Mouse (Mus musculus) ES-E14 (cell line): ENCODE results near the gene Trim47. TPM values are rescaled to one million over a fixed set of nuclear protein-coding genes. Genes with fewer than 3 reads are reported as not detected.

Experiments
- DNase-seq: peaks from one replicate; pipeline ENCODE4 v3.0.0-alpha.2; 2013; ENCODE audit warnings: low read depth, low spot score
- H3K27ac ChIP-seq: 2 replicates; pipeline ENCODE4 v1.5.1; 2012; ENCODE audit warnings: low read depth, mild to moderate bottlenecking, low read length, moderate library complexity, mixed read lengths; ENCODE audit not compliant: poor library complexity, insufficient read depth, severe bottlenecking
- H3K36me3 ChIP-seq: 2 replicates; pipeline ENCODE4 v1.6.1; 2012; ENCODE audit warnings: mild to moderate bottlenecking, low read length, moderate library complexity, mixed read lengths; ENCODE audit not compliant: control insufficient read depth, poor library complexity, insufficient read depth, severe bottlenecking
- H3K4me1 ChIP-seq, 2 experiments: fragments of 150-350 bp in 1 of 2; sonication (generic) in 1 of 2; 2 replicates each; pipeline ENCODE4 v1.6.1; 2012; ENCODE audit warnings: low read length in 2 of 2, mild to moderate bottlenecking in 1 of 2, mixed read lengths in 1 of 2; ENCODE audit not compliant: control insufficient read depth in 2 of 2, insufficient read depth in 2 of 2, poor library complexity in 1 of 2
- H3K4me3 ChIP-seq, 2 experiments: fragments of 150-350 bp in 1 of 2; sonication (generic) in 1 of 2; 2 replicates each; pipeline ENCODE4 v1.5.1; 2012; ENCODE audit warnings: low read length in 2 of 2, low read depth in 1 of 2, mild to moderate bottlenecking in 1 of 2, mixed read lengths in 1 of 2; ENCODE audit not compliant: insufficient read depth in 1 of 2, poor library complexity in 1 of 2, severe bottlenecking in 1 of 2
- H3K9ac ChIP-seq: 2 replicates; pipeline ENCODE4 v1.6.1; 2012; ENCODE audit warnings: low read depth, mild to moderate bottlenecking, low read length, mixed read lengths; ENCODE audit not compliant: poor library complexity, insufficient read depth, severe bottlenecking
- H3K9me3 ChIP-seq: fragments of 150-350 bp; sonication (generic); 2 replicates; pipeline ENCODE4 v1.6.1; 2012; ENCODE audit warnings: low read depth, mild to moderate bottlenecking, low read length; ENCODE audit not compliant: control insufficient read depth, insufficient read depth
- CHD2 ChIP-seq: IDR thresholded peaks from 2 replicates; pipeline ENCODE4 v1.6.1; 2014; ENCODE audit warnings: mild to moderate bottlenecking, low read depth, low read length, inconsistent platforms
- HCFC1 ChIP-seq: IDR thresholded peaks from 2 replicates; pipeline ENCODE4 v1.6.1; 2012; ENCODE audit warnings: low read length, inconsistent platforms, borderline replicate concordance; ENCODE audit not compliant: insufficient read depth
- MAFK ChIP-seq: IDR thresholded peaks from 2 replicates; pipeline ENCODE4 v1.6.1; 2014; ENCODE audit warnings: mild to moderate bottlenecking, low read depth, low read length, inconsistent platforms; ENCODE audit not compliant: insufficient read depth
- ZC3H11A ChIP-seq: IDR thresholded peaks from 2 replicates; pipeline ENCODE4 v1.6.1; 2012; ENCODE audit warnings: low read depth, mild to moderate bottlenecking, inconsistent platforms, low read length, borderline replicate concordance
- ZNF384 ChIP-seq: IDR thresholded peaks from 2 replicates; pipeline ENCODE4 v1.6.1; 2012; ENCODE audit warnings: low read depth, low read length, inconsistent platforms
- in situ Hi-C, 2 experiments: fragments of 600-800 bp; cut with MboI; formaldehyde crosslinking; loops; one replicate each; pipeline ENCODE4 v1.15.1; 2025; ENCODE audit warnings: low sequenced_read_pairs in 2 of 2, inconsistent platforms in 1 of 2; ENCODE audit not compliant: unreplicated experiment in 2 of 2
- total RNA-seq: library from RNA; depleted of rRNA; stranded (reverse); fragments of 300-350 nt; gene quantifications from 2 replicates; pipeline ENCODE4 v1.2.3, GENCODE M21; 2012

Trim47 gene
- total RNA-seq, 1 experiment, result 3.3 TPM

GRCm38 (mm10) chr11:116170003-116170800, 43.2 kb upstream of the Trim47 start:
- Histone ChIP-seq H3K27ac (no peak overlapping the region), H3K36me3 (peaks cover 9% of the 10 kb centered on the region; the same call in 1 of the 2 replicates), H3K9ac (no peak overlapping the region), H3K4me1 (no peaks in the 10 kb centered on the region; a peak in 2 of 4 replicates), H3K4me3 (no peak overlapping the region), H3K9me3 (no peaks in the 10 kb centered on the region)
- in situ Hi-C loops, result no loop called here
- TF ChIP-seq MAFK, result no peak
- TF ChIP-seq CHD2, result no peak
- no peak for TF ChIP-seq ZNF384
- TF ChIP-seq ZC3H11A, result no peak
- TF ChIP-seq HCFC1, result no peak
- DNase-seq, result no peak

- H3K4me3 ChIP-seq, result no peak overlapping the region
- peaks cover 6% of the 10 kb centered on the region; the same call in 1 of the 2 replicates for H3K36me3 ChIP-seq
Measured at GRCm38 (mm10) chr11:116169214-116169613, 42.2 kb upstream of the Trim47 start.

GRCm38 (mm10) chr11:116167884-116168439, 41.0 kb upstream of the Trim47 start, which contains the start of gene Fbf1:
Gene Fbf1, minus strand, starts transcription at chr11:116168166.
- in situ Hi-C loops, result no loop called here
- H3K36me3 ChIP-seq, result 0 out of 2 replicates have a peak, but pooled peaks cover 3% of the 10 kb centered on the region
- H3K9ac ChIP-seq, result peak within 1 kb of the TSS; percentile 84
- H3K4me3 ChIP-seq, result peak within 1 kb of the TSS; percentile 75 to 79
- no peaks in the 10 kb centered on the region for H3K9me3 ChIP-seq
- peak; percentile 97 for TF ChIP-seq HCFC1
- TF ChIP-seq MAFK, result no peak
- no peak for TF ChIP-seq ZNF384
- TF ChIP-seq ZC3H11A, result 0 out of 2 replicates have a peak, but pooled peaks have one; percentile 6
- no peak for TF ChIP-seq CHD2
- no peaks in the 10 kb centered on the region; a peak in 1 of 4 replicates for H3K4me1 ChIP-seq
- DNase-seq, result peak; percentile 91
- no peak within 1 kb of the TSS for H3K27ac ChIP-seq

More at GRCm38 (mm10) chr11:116169214-116169613, 42.2 kb upstream of the Trim47 start:
- no peak for DNase-seq
- no peak for TF ChIP-seq MAFK
- TF ChIP-seq CHD2, result no peak
- TF ChIP-seq ZC3H11A, result no peak
- no peak for TF ChIP-seq ZNF384
- TF ChIP-seq HCFC1, result no peak
- Histone ChIP-seq H3K9ac (no peak overlapping the region), H3K9me3 (no peaks in the 10 kb centered on the region), H3K4me1 (no peaks in the 10 kb centered on the region; a peak in 1 of 4 replicates), H3K27ac (no peak overlapping the region)
- in situ Hi-C loops, result no loop called here

GRCm38 (mm10) chr11:116167232-116167631, 40.2 kb upstream of the Trim47 start:
- Histone ChIP-seq H3K4me1 (peaks cover under 1% of the 10 kb centered on the region in 2 experiments; a peak in 2 of 4 replicates), H3K4me3 (peak overlapping the region; percentile 75 to 79), H3K27ac (no peak overlapping the region), H3K36me3 (no peaks in the 10 kb centered on the region), H3K9ac (peak overlapping the region; percentile 84), H3K9me3 (no peaks in the 10 kb centered on the region)
- no peak for DNase-seq
- in situ Hi-C loops, result no loop called here
- TF ChIP-seq ZNF384 (no peak), HCFC1 (no peak), MAFK (no peak), CHD2 (no peak), ZC3H11A (no peak)
